Mouse (Mus musculus) layer of hippocampus, adult 6 months (tissue): ENCODE measurements around the gene Mfng. TPM values are rescaled to one million over a fixed set of nuclear protein-coding genes. Genes with fewer than 3 reads are reported as not detected.

Experiments used
- long read RNA-seq, 2 experiments: library from polyadenylated mRNA; unstranded; transcript quantifications; one replicate each; pipeline ENCODE4 v2.0.0; 2019 to 2020
- polyA plus RNA-seq: library from polyadenylated mRNA; unstranded; fragments of <200 nt; fragmentation: Nextera tagmentation; gene quantifications from 2 replicates; pipeline ENCODE4 v1.2.3, GENCODE M21; 2021

The Mfng gene
- polyA plus RNA-seq: 2.3 and 2.4 TPM in 2 replicates
- long read RNA-seq, experiment 1, transcript Mfng-201 (8 exons, 1,865 nt): major isoform, 8 of 8 reads
- long read RNA-seq, experiment 1, partial matches to known transcripts: 0 of 8 reads
- long read RNA-seq, experiment 1, other reads (novel, unspliced or antisense): 0 of 8 reads
- long read RNA-seq, experiment 2, transcript Mfng-201 (8 exons, 1,865 nt): major isoform, 29 of 32 reads
- long read RNA-seq, experiment 2, partial matches to known transcripts: 0 of 32 reads
- long read RNA-seq, experiment 2, other reads (novel, unspliced or antisense): 3 of 32 reads

GRCm38 (mm10) chr15:78773290-78773729, at the start of gene Mfng:
TSS of gene Mfng (minus strand) at chr15:78773475.

GRCm38 (mm10) chr15:78802776-78803391, 29.6 kb upstream of the Mfng start, which contains the start of gene Card10:
TSS of gene Card10 (minus strand) at chr15:78803042.

GRCm38 (mm10) chr15:78718290-78719250, 54.7 kb downstream of the Mfng start, which contains the start of gene Elfn2:
TSS of gene Elfn2 (minus strand) at chr15:78718771.

Other genes with a start within 250 kb of the Mfng start
- 0.24 and 0.38 TPM in 2 replicates for gene C1qtnf6, start 242.1 kb downstream of the Mfng start, polyA plus RNA-seq
- 5.2 and 5.3 TPM in 2 replicates for gene Sstr3, start 228.8 kb downstream of the Mfng start, polyA plus RNA-seq
- gene Rac2, start 200.7 kb downstream of the Mfng start, polyA plus RNA-seq: 9.5 and 12.2 TPM in 2 replicates
- gene Cyth4, start 176.4 kb downstream of the Mfng start, polyA plus RNA-seq: 4.9 and 6.6 TPM in 2 replicates
- 11.8 and 14.8 TPM in 2 replicates for gene Elfn2, start 54.7 kb downstream of the Mfng start, polyA plus RNA-seq
- gene Card10, start 29.6 kb upstream of the Mfng start, polyA plus RNA-seq: 0.82 and 0.97 TPM in 2 replicates
- gene Cdc42ep1, start 69.1 kb upstream of the Mfng start, polyA plus RNA-seq: 21.1 and 33.4 TPM in 2 replicates
- 0.28 and 0.63 TPM in 2 replicates for gene Lgals2, start 82.1 kb upstream of the Mfng start, polyA plus RNA-seq
- gene Gga1, start 103.7 kb upstream of the Mfng start, polyA plus RNA-seq: 6.6 and 7.5 TPM in 2 replicates
- gene Gm49510, start 126.2 kb upstream of the Mfng start, polyA plus RNA-seq: 0.13 and 0.19 TPM in 2 replicates
- 2.8 and 4.3 TPM in 2 replicates for gene Sh3bp1, start 126.3 kb upstream of the Mfng start, polyA plus RNA-seq
- gene Pdxp, start 140.4 kb upstream of the Mfng start, polyA plus RNA-seq: 117 and 170 TPM in 2 replicates
- gene Lgals1, start 153.2 kb upstream of the Mfng start, polyA plus RNA-seq: 98.4 and 125 TPM in 2 replicates
- 43.1 and 48.4 TPM in 2 replicates for gene Nol12, start 161.5 kb upstream of the Mfng start, polyA plus RNA-seq
- 4.4 and 5.7 TPM in 2 replicates for gene Triobp, start 174.2 kb upstream of the Mfng start, polyA plus RNA-seq